Mouse (Mus musculus): ENCODE data around the gene Hs2st1. TPM values are rescaled to one million over a fixed set of nuclear protein-coding genes. Genes with fewer than 3 reads are reported as not detected.

Gene Hs2st1
- polyA plus RNA-seq, 1 experiment from 2014 or later: 21.3 TPM

GRCm38 (mm10) chr3:144460183-144460788, 109.7 kb downstream of the Hs2st1 start:
- no peak for ATAC-seq (ENCODE audit: insufficient number of reproducible peaks, insufficient read depth, low FRiP score, low TSS enrichment, low read depth)
- Histone ChIP-seq H3K27ac (no peak overlapping the region), H3K36me3 (peaks cover 39% of the 10 kb centered on the region), H3K27me3 (no peaks in the 10 kb centered on the region), H3K9ac (no peak overlapping the region), H3K4me1 (peaks cover 10% of the 10 kb centered on the region; the same call in 1 of the 2 replicates), H3K4me3 (no peak overlapping the region), H3K9me3 (no peaks in the 10 kb centered on the region), H3K4me2 (no peak overlapping the region)
- WGBS: 63% methylated on average over 5 of the region's 5 CpGs

- no peak overlapping the region for H3K27ac ChIP-seq
- H3K4me3 ChIP-seq: no peak overlapping the region
- H3K4me2 ChIP-seq: no peak overlapping the region
- H3K9ac ChIP-seq: no peak overlapping the region
- WGBS: 83% methylated on average over 8 of the region's 8 CpGs
- no peaks in the 10 kb centered on the region for H3K9me3 ChIP-seq
- peaks cover 34% of the 10 kb centered on the region for H3K36me3 ChIP-seq
- H3K4me1 ChIP-seq: peaks cover 10% of the 10 kb centered on the region; the same call in 1 of the 2 replicates
- no peak for ATAC-seq (ENCODE audit: insufficient number of reproducible peaks, insufficient read depth, low FRiP score, low TSS enrichment, low read depth)
- H3K27me3 ChIP-seq: no peaks in the 10 kb centered on the region
These were observed 110.7 kb downstream of the Hs2st1 start for GRCm38 (mm10) chr3:144459285-144459697.

DNA sequence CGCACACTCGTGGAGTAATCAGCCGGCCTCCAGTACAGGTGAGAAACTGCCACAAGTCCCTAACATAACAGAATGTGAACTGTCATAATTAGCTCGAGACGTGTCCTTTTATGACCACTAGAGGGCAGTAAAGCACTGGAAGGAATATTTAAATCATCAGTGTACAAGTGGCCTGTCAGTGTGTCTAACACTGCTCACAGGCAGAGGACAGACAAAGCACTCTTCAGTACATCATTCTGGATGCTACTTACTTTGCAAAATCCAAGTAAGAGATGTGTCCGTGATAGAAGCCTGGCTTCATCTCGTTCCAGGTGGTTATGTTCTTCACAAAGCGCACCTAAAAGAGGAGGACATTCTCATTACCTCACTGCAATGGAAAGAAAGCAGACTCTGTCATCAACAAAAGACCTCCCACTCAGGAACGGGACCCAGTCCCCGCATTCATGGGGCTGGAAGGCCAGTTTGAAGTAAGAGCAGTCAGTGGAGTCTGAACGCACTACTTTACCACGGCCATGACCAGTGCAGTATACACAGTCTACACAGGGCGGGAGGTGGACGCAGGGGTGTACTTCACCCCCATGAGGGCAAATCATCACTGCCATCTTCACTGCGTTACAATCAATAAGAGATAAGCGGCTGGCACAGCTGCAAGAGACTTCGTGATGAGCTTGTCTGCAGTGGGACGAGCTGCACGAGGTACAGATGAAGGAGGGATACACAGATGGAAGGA, 116.1 kb downstream of the Hs2st1 start:
- 67% methylated on average over 19 of the region's 19 CpGs for WGBS
- H3K4me1 ChIP-seq: no peaks in the 10 kb centered on the region
- ATAC-seq (ENCODE audit: insufficient number of reproducible peaks, insufficient read depth, low FRiP score, low TSS enrichment, low read depth): no peak

DNA sequence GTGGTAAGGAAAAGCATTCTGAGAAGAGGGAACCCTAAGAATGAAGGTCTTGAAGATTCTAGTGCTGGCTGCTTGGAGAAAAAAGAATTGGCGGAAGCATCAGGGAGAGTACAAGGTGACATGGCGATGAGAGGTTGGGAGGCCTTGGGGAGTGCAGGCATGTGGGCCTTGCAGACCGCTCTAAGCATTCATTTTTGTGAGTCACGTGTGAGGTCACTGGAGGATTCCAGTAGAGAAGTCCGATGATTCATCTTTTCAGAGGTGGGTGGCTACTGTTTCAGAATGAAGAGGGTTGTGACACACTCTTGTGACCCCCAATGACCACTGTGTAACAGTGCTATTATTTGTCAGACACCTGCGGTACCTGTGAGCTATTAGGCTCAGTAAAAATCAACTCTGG, 121.0 kb downstream of the Hs2st1 start:
- H3K9ac ChIP-seq: no peak overlapping the region
- H3K36me3 ChIP-seq: peaks cover 42% of the 10 kb centered on the region
- H3K9me3 ChIP-seq: no peaks in the 10 kb centered on the region
- H3K4me1 ChIP-seq: no peaks in the 10 kb centered on the region
- WGBS: 93% methylated on average over 6 of the region's 6 CpGs
- H3K27ac ChIP-seq: no peak overlapping the region
- H3K4me2 ChIP-seq: no peak overlapping the region
- ATAC-seq (ENCODE audit: insufficient number of reproducible peaks, insufficient read depth, low FRiP score, low TSS enrichment, low read depth): no peak
- H3K27me3 ChIP-seq: no peaks in the 10 kb centered on the region
- H3K4me3 ChIP-seq: no peak overlapping the region

More for the DNA sequence above, 116.1 kb downstream of the Hs2st1 start:
- H3K4me3 ChIP-seq: no peak overlapping the region
- no peak overlapping the region for H3K27ac ChIP-seq
- no peaks in the 10 kb centered on the region for H3K27me3 ChIP-seq
- peaks cover 23% of the 10 kb centered on the region for H3K36me3 ChIP-seq
- no peaks in the 10 kb centered on the region for H3K9me3 ChIP-seq
- H3K4me2 ChIP-seq: no peak overlapping the region
- H3K9ac ChIP-seq: no peak overlapping the region

GRCm38 (mm10) chr3:144447917-144448316, 122.1 kb downstream of the Hs2st1 start:
- no peak overlapping the region for H3K4me3 ChIP-seq
- H3K36me3 ChIP-seq: peaks cover 42% of the 10 kb centered on the region
- H3K9ac ChIP-seq: no peak overlapping the region
- ATAC-seq (ENCODE audit: insufficient number of reproducible peaks, insufficient read depth, low FRiP score, low TSS enrichment, low read depth): no peak
- H3K27ac ChIP-seq: no peak overlapping the region
- no peak overlapping the region for H3K4me2 ChIP-seq
- H3K9me3 ChIP-seq: no peaks in the 10 kb centered on the region
- WGBS: 89% methylated on average over 9 of the region's 9 CpGs
- H3K27me3 ChIP-seq: no peaks in the 10 kb centered on the region
- H3K4me1 ChIP-seq: no peaks in the 10 kb centered on the region

DNA sequence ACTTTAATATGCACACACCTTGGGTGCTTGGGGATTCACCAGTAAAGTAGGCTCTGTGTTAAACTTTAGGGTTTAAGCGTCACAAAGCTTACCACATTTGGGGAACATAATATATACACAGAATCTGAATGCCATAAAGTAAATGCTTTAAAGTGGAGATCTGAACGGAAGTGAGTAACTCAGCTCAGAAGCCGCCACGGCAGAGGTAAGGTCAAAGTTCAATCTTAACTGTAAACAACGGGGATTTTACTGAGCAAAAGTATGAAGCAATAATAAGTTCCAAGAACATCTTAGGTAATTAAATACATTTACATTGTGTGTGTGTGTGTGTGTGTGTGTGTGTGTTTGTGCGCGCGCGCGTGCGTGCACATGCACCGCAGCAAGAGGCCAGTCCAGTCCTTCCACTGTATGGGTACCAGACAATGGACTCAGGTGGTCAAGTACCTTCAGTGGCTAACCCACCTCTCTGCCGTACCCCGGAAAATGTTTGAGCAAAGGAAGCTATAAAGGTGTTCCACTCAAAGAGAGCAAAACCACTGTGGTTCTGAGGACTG, 123.8 kb downstream of the Hs2st1 start:
- Histone ChIP-seq H3K9ac (no peak overlapping the region), H3K4me1 (no peaks in the 10 kb centered on the region), H3K27me3 (no peaks in the 10 kb centered on the region), H3K9me3 (no peaks in the 10 kb centered on the region), H3K27ac (no peak overlapping the region), H3K4me2 (no peak overlapping the region), H3K36me3 (peaks cover 36% of the 10 kb centered on the region), H3K4me3 (no peak overlapping the region)
- 90% methylated on average over 14 of the region's 14 CpGs for WGBS
- ATAC-seq (ENCODE audit: insufficient number of reproducible peaks, insufficient read depth, low FRiP score, low TSS enrichment, low read depth): no peak

- Histone ChIP-seq H3K36me3 (peaks cover 25% of the 10 kb centered on the region), H3K27me3 (no peaks in the 10 kb centered on the region), H3K4me2 (no peak overlapping the region), H3K9me3 (no peaks in the 10 kb centered on the region), H3K4me1 (peaks cover 6% of the 10 kb centered on the region; the same call in 1 of the 2 replicates), H3K27ac (no peak overlapping the region), H3K4me3 (no peak overlapping the region), H3K9ac (no peak overlapping the region)
- no peak for ATAC-seq (ENCODE audit: insufficient number of reproducible peaks, insufficient read depth, low FRiP score, low TSS enrichment, low read depth)
- 93% methylated on average over 14 of the region's 14 CpGs for WGBS
These were observed 132.0 kb downstream of the Hs2st1 start for GRCm38 (mm10) chr3:144437871-144438398.

DNA sequence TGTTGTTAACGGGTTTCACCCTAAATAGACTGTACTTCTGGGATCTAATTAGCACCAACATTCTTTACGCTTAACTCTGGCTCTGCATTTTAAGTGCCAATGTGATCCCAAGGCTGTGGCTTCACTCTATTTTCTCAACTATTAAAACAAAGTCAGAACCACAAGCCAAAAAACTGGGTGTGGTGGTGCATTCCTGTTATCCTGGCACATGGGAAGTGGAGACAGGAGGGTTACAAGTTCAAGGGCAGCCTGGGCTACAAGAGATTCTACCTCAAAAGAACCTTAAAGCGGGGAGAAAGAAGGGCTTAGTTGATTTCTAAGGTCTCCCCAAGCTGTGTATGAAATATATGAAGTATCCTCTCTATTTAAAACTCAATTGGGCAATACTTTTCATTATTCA, 133.9 kb downstream of the Hs2st1 start:
- H3K9ac ChIP-seq: no peak overlapping the region
- peaks cover 25% of the 10 kb centered on the region for H3K36me3 ChIP-seq
- WGBS: 79% methylated on average over 3 of the region's 3 CpGs
- no peak for ATAC-seq (ENCODE audit: insufficient number of reproducible peaks, insufficient read depth, low FRiP score, low TSS enrichment, low read depth)
- no peaks in the 10 kb centered on the region for H3K27me3 ChIP-seq
- H3K4me1 ChIP-seq: peaks cover 6% of the 10 kb centered on the region; the same call in 1 of the 2 replicates
- H3K4me3 ChIP-seq: no peak overlapping the region
- H3K9me3 ChIP-seq: no peaks in the 10 kb centered on the region
- no peak overlapping the region for H3K4me2 ChIP-seq
- no peak overlapping the region for H3K27ac ChIP-seq

GRCm38 (mm10) chr3:144435281-144435680, 134.7 kb downstream of the Hs2st1 start:
- Histone ChIP-seq H3K36me3 (peaks cover 22% of the 10 kb centered on the region), H3K4me2 (no peak overlapping the region), H3K27ac (peak overlapping the region; percentile 36; the same call in 1 of the 2 replicates), H3K4me3 (no peak overlapping the region), H3K27me3 (no peaks in the 10 kb centered on the region), H3K4me1 (peaks cover 6% of the 10 kb centered on the region; the same call in 1 of the 2 replicates), H3K9ac (no peak overlapping the region), H3K9me3 (no peaks in the 10 kb centered on the region)
- ATAC-seq (ENCODE audit: insufficient number of reproducible peaks, insufficient read depth, low FRiP score, low TSS enrichment, low read depth): no peak
- 92% methylated on average over 16 of the region's 16 CpGs for WGBS

- H3K27ac ChIP-seq: no peak overlapping the region
- no peaks in the 10 kb centered on the region for H3K27me3 ChIP-seq
- no peaks in the 10 kb centered on the region for H3K9me3 ChIP-seq
- ATAC-seq (ENCODE audit: insufficient number of reproducible peaks, insufficient read depth, low FRiP score, low TSS enrichment, low read depth): no peak
- 91% methylated on average over 17 of the region's 17 CpGs for WGBS
- no peak overlapping the region for H3K4me2 ChIP-seq
- H3K4me3 ChIP-seq: no peak overlapping the region
- peaks cover 8% of the 10 kb centered on the region for H3K4me1 ChIP-seq
- H3K36me3 ChIP-seq: peaks cover 25% of the 10 kb centered on the region
- no peak overlapping the region for H3K9ac ChIP-seq
These were observed 135.7 kb downstream of the Hs2st1 start for GRCm38 (mm10) chr3:144434276-144434675.

GRCm38 (mm10) chr3:144433039-144433438, 136.9 kb downstream of the Hs2st1 start:
- no peak overlapping the region for H3K27ac ChIP-seq
- H3K9ac ChIP-seq: no peak overlapping the region
- no peak overlapping the region for H3K4me2 ChIP-seq
- 79% methylated on average over 7 of the region's 7 CpGs for WGBS
- H3K9me3 ChIP-seq: no peaks in the 10 kb centered on the region
- peaks cover 10% of the 10 kb centered on the region for H3K4me1 ChIP-seq
- peaks cover 25% of the 10 kb centered on the region for H3K36me3 ChIP-seq
- no peak for ATAC-seq (ENCODE audit: insufficient number of reproducible peaks, insufficient read depth, low FRiP score, low TSS enrichment, low read depth)
- no peak overlapping the region for H3K4me3 ChIP-seq
- H3K27me3 ChIP-seq: no peaks in the 10 kb centered on the region

Data from embryonic facial prominence, embryonic 13.5 days (tissue).